Mouse (Mus musculus) liver, adult (tissue): Measurements from ENCODE around the gene Trim69.

Experiments used
- GATA4 ChIP-seq: IDR thresholded peaks from 2 replicates; pipeline ENCODE4 v1.6.1; 2014; ENCODE audit warnings: mild to moderate bottlenecking, low read length; ENCODE audit not compliant: insufficient replicate concordance

Trim69 gene

GRCm38 (mm10) chr2:122147508-122148241 lies 12.8 kb upstream of the Trim69 start, which contains the start of gene B2m:
TSS of gene B2m (plus strand) at chr2:122147686.
- TF ChIP-seq GATA4, result no peak

- peak; percentile 38; the same call in 1 of the 2 replicates for TF ChIP-seq GATA4
These were observed 12.1 kb upstream of the Trim69 start for GRCm38 (mm10) chr2:122148242-122148917.

GRCm38 (mm10) chr2:122149316-122149715 lies 11.2 kb upstream of the Trim69 start:
- no peak for TF ChIP-seq GATA4

- TF ChIP-seq GATA4, result no peak
These were observed 10.8 kb upstream of the Trim69 start for GRCm38 (mm10) chr2:122149716-122150115.

GRCm38 (mm10) chr2:122151221-122151620 lies 9.3 kb upstream of the Trim69 start:
- no peak for TF ChIP-seq GATA4

GRCm38 (mm10) chr2:122152850-122153249 lies 7.7 kb upstream of the Trim69 start:
- TF ChIP-seq GATA4, result no peak

GRCm38 (mm10) chr2:122153681-122154365 lies 6.7 kb upstream of the Trim69 start:
- TF ChIP-seq GATA4, result no peak

- no peak for TF ChIP-seq GATA4
These were observed 6.0 kb upstream of the Trim69 start for GRCm38 (mm10) chr2:122154479-122154878.

- no peak for TF ChIP-seq GATA4
These were observed 5.2 kb upstream of the Trim69 start for GRCm38 (mm10) chr2:122155292-122155691.

GRCm38 (mm10) chr2:122156051-122156700 lies 4.3 kb upstream of the Trim69 start:
- TF ChIP-seq GATA4, result no peak

- no peak for TF ChIP-seq GATA4
These were observed 2.9 kb upstream of the Trim69 start for GRCm38 (mm10) chr2:122157561-122157960.

GRCm38 (mm10) chr2:122158362-122158802 lies 2.1 kb upstream of the Trim69 start:
- no peak; the same call in 1 of the 2 replicates for TF ChIP-seq GATA4

GRCm38 (mm10) chr2:122159667-122160066 lies 833 bp upstream of the Trim69 start:
- TF ChIP-seq GATA4, result no peak

- no peak for TF ChIP-seq GATA4
These were observed 1.0 kb downstream of the Trim69 start for GRCm38 (mm10) chr2:122161542-122161941.

- TF ChIP-seq GATA4, result no peak
These were observed 2.0 kb downstream of the Trim69 start for GRCm38 (mm10) chr2:122162529-122162928.
